Mouse (Mus musculus) midbrain, embryonic 14.5 days (tissue): ENCODE results near the gene Ankrd13c. TPM values are rescaled to one million over a fixed set of nuclear protein-coding genes. Genes with fewer than 3 reads are reported as not detected.

ENCODE experiments used
- ATAC-seq: fragments of 200-750 bp; cut with Nextera tagmentation; 2 replicates; pipeline ENCODE4 v1.8.0; 2017; ENCODE audit warnings: moderate number of reproducible peaks, moderate library complexity; ENCODE audit not compliant: low FRiP score, low TSS enrichment
- DNase-seq: peaks from one replicate; pipeline ENCODE4 v3.0.0-alpha.2; 2015
- H3K27ac ChIP-seq: fragments of 300-500 bp; sonication (generic); replicated peaks from 2 replicates; pipeline ENCODE4 v1.5.1; 2014; ENCODE audit warnings: mild to moderate bottlenecking, low read depth, low read length, moderate library complexity
- H3K27me3 ChIP-seq: fragments of 300-500 bp; sonication (generic); 2 replicates; pipeline ENCODE4 v1.6.1; 2014; ENCODE audit warnings: low read length, control low read depth, mixed read lengths; ENCODE audit not compliant: control insufficient read depth, insufficient read depth
- H3K36me3 ChIP-seq: fragments of 300-500 bp; sonication (generic); 2 replicates; pipeline ENCODE4 v1.6.1; 2014; ENCODE audit warnings: low read length, control low read depth; ENCODE audit not compliant: control insufficient read depth, insufficient read depth
- H3K4me1 ChIP-seq: fragments of 300-500 bp; sonication (generic); 2 replicates; pipeline ENCODE4 v1.6.1; 2014; ENCODE audit warnings: mild to moderate bottlenecking, antibody characterized with exemption, low read length, control low read depth; ENCODE audit not compliant: control insufficient read depth, insufficient read depth
- H3K4me2 ChIP-seq: fragments of 300-500 bp; sonication (generic); 2 replicates; pipeline ENCODE4 v1.6.1; 2014; ENCODE audit warnings: mild to moderate bottlenecking, low read length, moderate library complexity
- H3K4me3 ChIP-seq: fragments of 300-500 bp; sonication (generic); replicated peaks from 2 replicates; pipeline ENCODE4 v1.5.1; 2014; ENCODE audit warnings: low read depth, low read length
- H3K9ac ChIP-seq: fragments of 300-500 bp; sonication (generic); replicated peaks from 2 replicates; pipeline ENCODE4 v1.6.1; 2014; ENCODE audit warnings: mild to moderate bottlenecking, low read length, moderate library complexity
- H3K9me3 ChIP-seq: fragments of 300-500 bp; sonication (generic); 2 replicates; pipeline ENCODE4 v1.6.1; 2016; ENCODE audit warnings: low read length, control low read depth, mixed read lengths; ENCODE audit not compliant: control insufficient read depth
- WGBS: fragments of 180-500 bp; shearing (Covaris S2); extraction: QIAGEN DNeasy Blood & Tissue Kit; methylation state at CpG from one replicate; pipeline ENCODE4 v1.1.7; 2014; 5-methylcytosine and 5-hydroxymethylcytosine counted together
- polyA plus RNA-seq: library from polyadenylated mRNA; unstranded; fragments of >200 nt; fragmentation: Nextera tagmentation; extraction: Ambion mirVana; gene quantifications from 2 replicates; pipeline ENCODE4 v1.2.1, GENCODE M21; 2014

Gene Ankrd13c
- polyA plus RNA-seq, 1 experiment from 2014 or later: 24.9 TPM

DNA sequence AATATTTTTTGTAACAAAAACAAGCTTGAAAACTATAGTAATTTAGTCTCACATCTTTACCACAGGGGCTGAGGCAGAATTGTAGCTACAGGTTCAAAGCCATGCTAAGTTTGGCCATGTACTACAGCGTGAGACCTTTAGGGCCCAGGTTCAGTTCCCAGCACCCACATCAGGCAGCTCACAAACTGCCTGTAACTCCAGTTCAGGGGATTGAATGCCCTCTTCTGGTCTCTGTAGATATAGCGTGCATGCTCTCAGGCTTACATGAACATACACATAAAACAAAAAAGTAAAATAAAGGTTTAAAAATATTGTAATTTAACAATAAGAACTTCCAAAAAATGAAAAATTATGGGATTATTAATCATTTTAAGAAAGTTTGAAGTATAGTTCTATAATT, 26.2 kb downstream of the Ankrd13c start:
- DNase-seq: no peak
- Histone ChIP-seq H3K27ac (no peak overlapping the region), H3K4me2 (no peak overlapping the region), H3K9ac (no peak overlapping the region), H3K4me1 (no peaks in the 10 kb centered on the region), H3K36me3 (0 out of 2 replicates have a peak, but pooled peaks cover 3% of the 10 kb centered on the region), H3K9me3 (no peaks in the 10 kb centered on the region), H3K4me3 (no peak overlapping the region), H3K27me3 (no peaks in the 10 kb centered on the region)
- ATAC-seq: no peak
- 99% methylated on average over 2 of the region's 2 CpGs for WGBS

DNA sequence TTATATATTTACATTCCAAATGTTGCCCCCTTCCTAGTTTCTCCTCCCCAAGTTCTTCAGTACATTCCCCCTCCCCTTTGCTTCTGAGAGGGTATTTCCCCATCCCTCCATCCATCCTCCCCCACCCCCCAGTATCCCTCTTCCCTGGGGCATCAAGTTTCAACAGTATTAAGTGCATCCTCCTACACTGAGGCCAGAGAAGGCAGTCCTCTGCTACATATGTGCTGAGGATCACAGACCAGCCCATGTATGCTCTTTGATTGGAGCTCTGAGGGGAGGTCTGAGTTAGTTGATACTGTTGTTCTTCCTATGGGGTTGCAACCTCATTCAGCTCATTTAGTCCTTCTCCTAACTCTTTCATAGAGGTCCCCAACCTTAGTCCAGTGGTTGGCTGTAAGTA, 32.6 kb downstream of the Ankrd13c start:
- no peak overlapping the region for H3K4me3 ChIP-seq
- H3K36me3 ChIP-seq: no peaks in the 10 kb centered on the region
- H3K4me1 ChIP-seq: no peaks in the 10 kb centered on the region
- ATAC-seq (no peak), DNase-seq (no peak)
- no peak overlapping the region for H3K4me2 ChIP-seq
- no peak overlapping the region for H3K9ac ChIP-seq
- H3K27ac ChIP-seq: no peak overlapping the region
- no peaks in the 10 kb centered on the region for H3K27me3 ChIP-seq
- H3K9me3 ChIP-seq: no peaks in the 10 kb centered on the region

DNA sequence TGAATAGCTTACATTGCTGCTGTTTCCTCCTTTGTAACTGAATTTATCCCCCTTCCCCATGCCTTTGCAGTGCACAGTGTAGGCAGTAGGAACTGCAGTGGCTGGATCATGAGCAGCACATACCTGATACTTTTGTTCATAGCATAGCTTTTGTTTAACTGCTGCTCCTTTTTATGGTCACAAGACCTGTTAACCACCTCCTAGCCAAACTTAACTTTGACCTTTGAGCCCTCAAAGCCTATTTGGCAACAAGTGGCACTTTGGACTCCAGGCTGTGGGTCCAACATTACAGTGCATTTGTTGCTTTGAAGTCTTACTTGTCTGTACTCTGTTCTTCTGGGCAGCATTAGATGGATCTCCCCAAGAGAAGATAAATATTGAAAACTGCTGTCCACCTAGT, 46.3 kb downstream of the Ankrd13c start:
- no peak for DNase-seq
- ATAC-seq: no peak
- Histone ChIP-seq H3K4me2 (no peak overlapping the region), H3K9me3 (no peaks in the 10 kb centered on the region), H3K4me3 (no peak overlapping the region), H3K27ac (no peak overlapping the region), H3K4me1 (no peaks in the 10 kb centered on the region), H3K9ac (no peak overlapping the region), H3K27me3 (no peaks in the 10 kb centered on the region), H3K36me3 (peaks cover 40% of the 10 kb centered on the region)

- no peak for ATAC-seq
- no peaks in the 10 kb centered on the region for H3K9me3 ChIP-seq
Observed at GRCm38 (mm10) chr3:157995726-157996125, 48.7 kb downstream of the Ankrd13c start.

DNA sequence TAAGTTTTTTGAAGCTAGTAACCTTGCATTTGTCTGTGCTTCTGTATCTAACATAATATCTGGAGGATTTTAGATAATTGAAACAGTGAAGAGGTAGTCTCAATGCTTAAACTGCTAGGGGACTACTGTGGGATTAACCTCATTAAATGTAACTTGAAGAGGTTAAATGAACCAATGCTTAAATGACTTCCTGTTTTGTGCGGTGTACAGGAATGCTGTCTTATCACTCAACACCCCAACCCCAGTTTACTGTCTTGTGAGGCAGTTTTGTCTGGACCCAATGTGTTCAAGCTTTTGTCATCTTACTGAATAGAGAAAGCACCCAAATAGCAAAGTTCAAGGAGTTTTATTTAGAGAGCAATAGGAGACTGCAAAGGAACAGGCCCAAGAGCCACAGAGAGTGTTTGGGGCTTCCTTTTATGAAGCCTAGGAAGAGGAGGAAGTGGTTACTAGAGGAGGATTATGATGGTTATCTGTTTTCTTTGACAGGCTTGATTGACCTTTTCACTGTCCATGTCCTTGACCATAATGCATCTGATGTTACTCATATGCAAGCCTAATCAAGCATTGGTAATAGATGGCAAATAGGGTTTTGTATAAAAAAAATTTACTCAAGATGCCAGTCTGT, 51.8 kb downstream of the Ankrd13c start:
- Histone ChIP-seq H3K4me1 (no peaks in the 10 kb centered on the region), H3K4me2 (no peak overlapping the region), H3K27me3 (no peaks in the 10 kb centered on the region), H3K36me3 (peaks cover 40% of the 10 kb centered on the region), H3K9ac (no peak overlapping the region), H3K4me3 (no peak overlapping the region), H3K27ac (no peak overlapping the region), H3K9me3 (no peaks in the 10 kb centered on the region)
- no peak for ATAC-seq
- no peak for DNase-seq
- 86% methylated on average over 1 of the region's 1 CpGs for WGBS

More at GRCm38 (mm10) chr3:157995726-157996125, 48.7 kb downstream of the Ankrd13c start:
- WGBS: 95% methylated on average over 2 of the region's 2 CpGs
- no peaks in the 10 kb centered on the region for H3K27me3 ChIP-seq
- no peak overlapping the region for H3K4me2 ChIP-seq
- no peak overlapping the region for H3K4me3 ChIP-seq
- H3K36me3 ChIP-seq: peaks cover 30% of the 10 kb centered on the region
- no peak overlapping the region for H3K27ac ChIP-seq
- no peaks in the 10 kb centered on the region for H3K4me1 ChIP-seq
- H3K9ac ChIP-seq: no peak overlapping the region
- DNase-seq: no peak

DNA sequence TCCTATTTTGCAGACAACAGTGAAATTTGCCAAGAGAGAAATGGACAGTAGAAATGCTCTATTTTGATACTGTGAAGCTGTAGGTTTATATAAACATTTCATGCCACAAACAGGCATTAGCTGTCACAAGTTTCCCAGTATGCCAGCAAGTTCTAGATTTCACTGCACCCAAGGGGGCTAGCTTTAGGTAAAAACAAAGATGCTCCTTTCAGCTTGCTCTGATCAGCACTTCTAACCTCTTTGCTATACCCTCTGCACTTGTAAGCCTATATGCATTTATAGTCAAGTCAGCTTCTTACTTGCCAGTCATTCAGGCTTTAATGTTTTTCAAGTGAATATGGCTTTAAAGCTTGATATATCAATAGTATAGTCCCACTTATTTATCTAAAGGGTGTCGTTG, 61.6 kb downstream of the Ankrd13c start:
- Histone ChIP-seq H3K9ac (no peak overlapping the region), H3K27me3 (no peaks in the 10 kb centered on the region), H3K36me3 (peaks cover 67% of the 10 kb centered on the region), H3K27ac (no peak overlapping the region), H3K4me2 (no peak overlapping the region), H3K9me3 (no peaks in the 10 kb centered on the region), H3K4me1 (no peaks in the 10 kb centered on the region), H3K4me3 (no peak overlapping the region)
- WGBS: 82% methylated on average over 1 of the region's 1 CpGs
- ATAC-seq (no peak), DNase-seq (no peak)

- peaks cover 66% of the 10 kb centered on the region for H3K36me3 ChIP-seq
- WGBS: 57% methylated on average over 1 of the region's 1 CpGs
Observed at GRCm38 (mm10) chr3:158009762-158010320, 62.8 kb downstream of the Ankrd13c start.

GRCm38 (mm10) chr3:158031371-158031925, 84.4 kb downstream of the Ankrd13c start:
- peak overlapping the region; percentile 91 for H3K27ac ChIP-seq
- peak; percentile 98 for DNase-seq
- H3K4me2 ChIP-seq: peak overlapping the region; percentile 70
- no peaks in the 10 kb centered on the region for H3K9me3 ChIP-seq
- H3K36me3 ChIP-seq: peaks cover 5% of the 10 kb centered on the region; the same call in 1 of the 2 replicates
- under 1% methylated on average over 61 of the region's 61 CpGs for WGBS
- peak; percentile 92 for ATAC-seq
- H3K9ac ChIP-seq: peak overlapping the region; percentile 93
- H3K4me3 ChIP-seq: peak overlapping the region; percentile 95
- H3K27me3 ChIP-seq: no peaks in the 10 kb centered on the region
- peaks cover 15% of the 10 kb centered on the region for H3K4me1 ChIP-seq

More at GRCm38 (mm10) chr3:158009762-158010320, 62.8 kb downstream of the Ankrd13c start:
- Histone ChIP-seq H3K9ac (no peak overlapping the region), H3K4me2 (no peak overlapping the region), H3K27ac (no peak overlapping the region), H3K4me1 (no peaks in the 10 kb centered on the region), H3K4me3 (no peak overlapping the region), H3K9me3 (no peaks in the 10 kb centered on the region), H3K27me3 (no peaks in the 10 kb centered on the region)
- ATAC-seq (no peak), DNase-seq (no peak)

DNA sequence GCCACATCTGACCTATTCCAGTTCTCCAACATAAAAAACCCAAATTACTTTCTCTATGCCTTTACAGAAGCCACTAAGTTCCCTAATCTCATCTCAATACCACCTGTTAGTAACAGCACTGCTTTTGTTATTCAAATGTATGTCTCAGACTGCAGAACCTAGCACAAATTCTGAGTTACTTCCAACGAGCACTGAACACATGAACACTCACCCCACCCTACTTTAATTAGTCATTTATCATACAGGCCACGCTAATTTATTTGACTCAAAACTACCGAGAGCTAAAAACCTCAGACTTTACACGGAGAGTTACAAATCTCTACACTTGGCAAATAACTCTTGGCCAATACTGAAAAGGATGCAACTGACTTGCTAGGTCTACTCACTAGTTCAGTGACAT, 85.1 kb downstream of the Ankrd13c start:
- H3K9ac ChIP-seq: peak overlapping the region; percentile 93
- DNase-seq (no peak), ATAC-seq (no peak)
- no peaks in the 10 kb centered on the region for H3K9me3 ChIP-seq
- H3K27ac ChIP-seq: peak overlapping the region; percentile 91
- 7% methylated on average over 4 of the region's 4 CpGs for WGBS
- peaks cover 2% of the 10 kb centered on the region; the same call in 1 of the 2 replicates for H3K36me3 ChIP-seq
- H3K27me3 ChIP-seq: no peaks in the 10 kb centered on the region
- peaks cover 15% of the 10 kb centered on the region for H3K4me1 ChIP-seq
- peak overlapping the region; percentile 95 for H3K4me3 ChIP-seq
- peak overlapping the region; percentile 70 for H3K4me2 ChIP-seq
